Mouse (Mus musculus) testis, adult 2 months (tissue): ENCODE results near the gene Micu1. TPM values are rescaled to one million over a fixed set of nuclear protein-coding genes. Genes with fewer than 3 reads are reported as not detected.

Source experiments
- H3K27ac ChIP-seq: fragments of 200-500 bp; 2 replicates; pipeline ENCODE4 v1.5.1; 2012; ENCODE audit warnings: low read depth, low read length; ENCODE audit not compliant: control insufficient read depth, insufficient read depth
- H3K27me3 ChIP-seq: fragments of 200-500 bp; 2 replicates; pipeline ENCODE4 v1.6.1; 2012; ENCODE audit warnings: mild to moderate bottlenecking, low read length, moderate library complexity; ENCODE audit not compliant: control insufficient read depth, insufficient read depth
- H3K36me3 ChIP-seq: fragments of 200-500 bp; 2 replicates; pipeline ENCODE4 v1.6.1; 2012; ENCODE audit warnings: mild to moderate bottlenecking, low read length; ENCODE audit not compliant: control insufficient read depth, insufficient read depth
- H3K4me1 ChIP-seq: fragments of 200-500 bp; 2 replicates; pipeline ENCODE4 v1.6.1; 2012; ENCODE audit warnings: low read length; ENCODE audit not compliant: control insufficient read depth, insufficient read depth
- H3K4me3 ChIP-seq: fragments of 200-500 bp; 2 replicates; pipeline ENCODE4 v1.5.1; 2012; ENCODE audit warnings: low read depth, mild to moderate bottlenecking, low read length, moderate library complexity, mixed read lengths; ENCODE audit not compliant: control insufficient read depth
- CTCF ChIP-seq: fragments of 200-500 bp; IDR thresholded peaks from 2 replicates; pipeline ENCODE4 v1.5.1; 2012; ENCODE audit warnings: low read depth, mild to moderate bottlenecking, inconsistent platforms, low read length, moderate library complexity; ENCODE audit not compliant: control insufficient read depth, insufficient read depth, insufficient replicate concordance
- POLR2A ChIP-seq: fragments of 200-500 bp; IDR thresholded peaks from 2 replicates; pipeline ENCODE4 v1.6.1; 2012; ENCODE audit warnings: low read depth, mild to moderate bottlenecking, inconsistent platforms, low read length, moderate library complexity; ENCODE audit not compliant: control insufficient read depth
- polyA plus RNA-seq: library from polyadenylated mRNA; depleted of rRNA; stranded (reverse); fragments of >200 nt; gene quantifications from 2 replicates; pipeline ENCODE4 v1.2.3, GENCODE M21; 2012

Gene Micu1
- polyA plus RNA-seq, 1 experiment, result 33.6 TPM

GRCm38 (mm10) chr10:59849371-59849770 lies 147.1 kb downstream of the Micu1 start:
- Histone ChIP-seq H3K4me3 (no peak overlapping the region), H3K4me1 (no peaks in the 10 kb centered on the region), H3K27ac (no peak overlapping the region), H3K27me3 (no peaks in the 10 kb centered on the region), H3K36me3 (no peaks in the 10 kb centered on the region)
- TF ChIP-seq CTCF (no peak), POLR2A (no peak)

- Histone ChIP-seq H3K36me3 (no peaks in the 10 kb centered on the region), H3K27me3 (no peaks in the 10 kb centered on the region), H3K4me3 (no peak overlapping the region), H3K4me1 (peaks cover 5% of the 10 kb centered on the region), H3K27ac (no peak overlapping the region)
- TF ChIP-seq POLR2A, result no peak
- TF ChIP-seq CTCF, result no peak
Observed at GRCm38 (mm10) chr10:59857157-59857556, 154.9 kb downstream of the Micu1 start.

- H3K27ac ChIP-seq, result no peak overlapping the region
- no peak for TF ChIP-seq POLR2A
- no peak for TF ChIP-seq CTCF
- no peak overlapping the region for H3K4me3 ChIP-seq
- no peaks in the 10 kb centered on the region for H3K27me3 ChIP-seq
- H3K36me3 ChIP-seq, result no peaks in the 10 kb centered on the region
- peaks cover 5% of the 10 kb centered on the region for H3K4me1 ChIP-seq
Observed at GRCm38 (mm10) chr10:59860684-59861083, 158.4 kb downstream of the Micu1 start.

- Histone ChIP-seq H3K36me3 (no peaks in the 10 kb centered on the region), H3K4me3 (peak overlapping the region; percentile 47), H3K4me1 (peaks cover 5% of the 10 kb centered on the region), H3K27me3 (no peaks in the 10 kb centered on the region), H3K27ac (no peak overlapping the region; the same call in 1 of the 2 replicates)
- TF ChIP-seq POLR2A (no peak; the same call in 1 of the 2 replicates), CTCF (no peak)
Observed at GRCm38 (mm10) chr10:59861201-59861600, 158.9 kb downstream of the Micu1 start.

GRCm38 (mm10) chr10:59862816-59863440 lies 160.7 kb downstream of the Micu1 start:
- Histone ChIP-seq H3K4me3 (no peak overlapping the region), H3K27me3 (no peaks in the 10 kb centered on the region), H3K27ac (no peak overlapping the region), H3K36me3 (no peaks in the 10 kb centered on the region), H3K4me1 (peaks cover 5% of the 10 kb centered on the region)
- TF ChIP-seq CTCF (no peak), POLR2A (no peak)

GRCm38 (mm10) chr10:59863620-59864019 lies 161.3 kb downstream of the Micu1 start:
- Histone ChIP-seq H3K4me1 (peaks cover 3% of the 10 kb centered on the region), H3K36me3 (no peaks in the 10 kb centered on the region), H3K27me3 (no peaks in the 10 kb centered on the region), H3K27ac (no peak overlapping the region), H3K4me3 (peak overlapping the region; percentile 6; the same call in 1 of the 2 replicates)
- TF ChIP-seq POLR2A (no peak), CTCF (no peak)

GRCm38 (mm10) chr10:59864232-59864875 lies 162.1 kb downstream of the Micu1 start:
- H3K4me3 ChIP-seq, result peak overlapping the region; percentile 28
- H3K4me1 ChIP-seq, result peaks cover 3% of the 10 kb centered on the region
- TF ChIP-seq CTCF (no peak), POLR2A (no peak)
- no peaks in the 10 kb centered on the region for H3K36me3 ChIP-seq
- no peaks in the 10 kb centered on the region for H3K27me3 ChIP-seq
- H3K27ac ChIP-seq, result no peak overlapping the region
